14 mouse cellular contexts compared by ENCODE assay signal in the genomic region with DNA sequence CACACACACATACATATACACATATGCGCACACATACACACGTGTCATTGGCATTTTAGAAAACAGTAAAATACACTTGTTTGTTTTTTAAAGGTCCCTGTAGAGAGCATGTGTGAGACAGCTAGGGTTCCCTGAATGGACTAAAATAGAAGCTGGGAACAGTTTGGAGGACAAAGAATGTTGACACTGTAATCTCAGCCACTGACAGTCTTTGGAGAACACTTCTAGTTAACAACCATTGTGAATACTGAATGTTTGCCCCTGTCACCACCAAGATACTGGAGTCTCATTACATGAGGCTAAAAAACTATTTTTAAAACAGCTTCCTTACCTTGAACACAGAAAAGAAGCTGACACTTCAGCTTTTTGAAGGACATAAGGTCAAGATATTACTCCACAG.
"Had no signal": no experiment of that assay in that cellular context is flagged by ENCODE, and none has a peak within 500 bp of the region (broad histone marks: within the 10 kb centered on the region; RNA-seq: fewer than 3 reads in every experiment).

No protein-coding gene starts in this region.

- H3K4me2 ChIP-seq: liver, embryonic 13.5 days; midbrain, embryonic 11.5 days had no signal

- H3K4me3 ChIP-seq: left cerebral cortex, adult 2 months; liver, embryonic 13.5 days had no signal

- DNase-seq: kidney, postnatal 10 days; kidney, postnatal 36 days; layer of hippocampus, postnatal 36 days; liver, embryonic 13.5 days; lung, adult 2 months; lung, postnatal 14 days; lung, postnatal 4 days; midbrain, embryonic 14.5 days; thymus, adult 2 months; thymus, postnatal 14 days; thymus, postnatal 4 days had no signal

- H3K27ac ChIP-seq: left cerebral cortex, adult 2 months; liver, embryonic 13.5 days; stomach, postnatal 0 days had no signal

- H3K27me3 ChIP-seq: liver, embryonic 13.5 days had no signal

- H3K9me3 ChIP-seq: liver, embryonic 13.5 days had no signal

- H3K36me3 ChIP-seq: liver, embryonic 13.5 days had no signal

- H3K9ac ChIP-seq: liver, embryonic 13.5 days had no signal
